Mouse (Mus musculus) urinary bladder, postnatal 4 days (tissue): ENCODE measurements around the gene Ugp2.
"Not testable (repeated sequence)": the region's sequence is repeated elsewhere in the genome, so short reads cannot be mapped to it uniquely, and the experiment has no call there.

Experiments used
- DNase-seq, 2 experiments: peaks; one replicate each; pipeline ENCODE4 v3.0.0; 2021 to 2022; ENCODE audit warnings: low spot score in 2 of 2

Ugp2 gene

DNA sequence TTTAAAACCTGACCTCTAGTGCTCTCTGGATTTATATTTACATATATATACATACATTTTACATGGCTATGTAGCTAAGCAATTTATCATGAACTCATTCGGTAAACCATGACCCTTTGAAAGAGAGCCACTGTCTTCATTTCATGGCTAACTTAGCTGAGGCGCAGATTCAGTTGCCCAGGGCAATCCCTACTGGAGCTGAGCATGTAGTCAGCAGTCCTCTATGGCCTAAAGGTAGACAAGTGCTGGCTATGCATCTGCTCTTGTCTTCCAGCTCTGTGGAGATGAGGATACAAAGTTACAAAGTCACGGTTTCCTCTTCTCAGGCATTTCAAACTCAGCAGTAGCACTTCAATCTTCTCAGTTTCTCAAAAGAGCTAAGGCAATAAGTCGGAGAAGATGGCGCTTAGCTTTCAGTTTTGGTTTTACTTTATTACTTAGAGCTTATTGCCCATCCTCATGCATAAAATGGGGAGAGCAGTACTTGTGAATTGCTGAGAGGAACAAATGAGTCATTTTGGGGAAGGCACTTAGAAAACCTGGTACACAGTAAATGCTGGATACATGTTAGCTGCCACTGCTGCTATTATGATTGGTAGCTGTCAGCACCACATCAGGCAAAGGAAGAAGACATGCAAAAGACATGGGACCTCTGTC is 38.2 kb downstream of the Ugp2 start:
- no peak for DNase-seq

DNA sequence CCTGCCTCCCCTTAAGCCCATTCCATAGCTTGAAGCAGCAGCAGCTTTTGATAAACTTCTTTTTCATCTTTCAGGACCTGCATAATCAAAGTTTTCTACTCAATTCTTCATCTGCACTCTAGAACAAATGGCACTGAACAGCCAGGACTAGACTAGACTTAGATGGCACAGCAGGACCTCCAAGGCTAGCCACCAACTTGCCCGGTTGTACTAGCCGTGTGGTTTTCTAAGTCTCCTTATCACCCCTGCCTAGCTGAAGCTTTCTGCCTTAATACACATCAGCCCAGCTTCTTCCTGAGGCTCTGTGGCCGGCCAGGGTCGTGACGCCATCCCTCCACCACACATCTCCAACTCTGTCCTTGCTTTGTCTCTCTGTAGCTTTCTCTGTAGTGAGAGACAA is 42.9 kb downstream of the Ugp2 start:
- no peak for DNase-seq

DNA sequence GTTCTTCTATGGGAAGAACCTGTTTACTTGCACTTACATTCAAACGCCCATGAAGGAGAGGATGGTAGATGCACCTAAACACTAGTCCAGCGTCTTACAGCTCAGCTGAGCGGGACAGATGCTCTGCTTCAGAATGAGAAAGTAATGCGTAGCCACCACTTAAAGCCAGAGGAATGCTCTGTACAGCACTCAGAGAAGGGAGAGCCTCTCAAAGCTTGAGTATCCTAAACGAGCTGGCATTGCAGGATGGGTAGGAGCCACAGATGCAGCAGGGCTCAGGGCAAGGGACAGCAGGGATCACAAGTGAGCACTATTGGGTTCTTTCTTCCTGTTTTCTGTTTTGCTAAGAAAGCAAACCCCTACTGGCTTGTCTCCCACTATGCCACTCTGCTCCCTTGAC is 43.5 kb downstream of the Ugp2 start:
- no peak for DNase-seq

GRCm38 (mm10) chr11:21326770-21327169 is 44.2 kb downstream of the Ugp2 start:
- no peak for DNase-seq

DNA sequence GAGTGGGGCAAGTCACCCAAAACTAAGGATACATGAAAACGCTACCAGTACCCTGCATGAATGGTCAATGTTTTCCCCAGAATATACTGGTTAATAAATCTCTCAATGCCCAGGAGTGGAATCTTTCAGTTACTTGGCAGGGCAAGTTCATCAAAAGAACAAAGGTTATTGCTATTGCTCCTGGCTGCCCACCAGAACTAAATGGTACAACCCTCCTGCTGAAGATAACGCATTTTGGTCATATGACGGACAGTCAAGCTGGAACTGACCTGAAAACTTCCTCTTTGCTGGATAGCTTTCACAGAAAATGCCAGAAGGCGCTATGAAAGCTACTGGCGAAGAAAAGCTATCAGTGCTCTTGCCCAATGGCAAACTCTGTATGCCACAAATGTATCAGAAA is 45.2 kb downstream of the Ugp2 start:
- DNase-seq: no peak

- DNase-seq: no peak
These were observed 48.7 kb downstream of the Ugp2 start for GRCm38 (mm10) chr11:21322349-21322748.

GRCm38 (mm10) chr11:21321577-21321976 is 49.4 kb downstream of the Ugp2 start:
- DNase-seq: no peak

DNA sequence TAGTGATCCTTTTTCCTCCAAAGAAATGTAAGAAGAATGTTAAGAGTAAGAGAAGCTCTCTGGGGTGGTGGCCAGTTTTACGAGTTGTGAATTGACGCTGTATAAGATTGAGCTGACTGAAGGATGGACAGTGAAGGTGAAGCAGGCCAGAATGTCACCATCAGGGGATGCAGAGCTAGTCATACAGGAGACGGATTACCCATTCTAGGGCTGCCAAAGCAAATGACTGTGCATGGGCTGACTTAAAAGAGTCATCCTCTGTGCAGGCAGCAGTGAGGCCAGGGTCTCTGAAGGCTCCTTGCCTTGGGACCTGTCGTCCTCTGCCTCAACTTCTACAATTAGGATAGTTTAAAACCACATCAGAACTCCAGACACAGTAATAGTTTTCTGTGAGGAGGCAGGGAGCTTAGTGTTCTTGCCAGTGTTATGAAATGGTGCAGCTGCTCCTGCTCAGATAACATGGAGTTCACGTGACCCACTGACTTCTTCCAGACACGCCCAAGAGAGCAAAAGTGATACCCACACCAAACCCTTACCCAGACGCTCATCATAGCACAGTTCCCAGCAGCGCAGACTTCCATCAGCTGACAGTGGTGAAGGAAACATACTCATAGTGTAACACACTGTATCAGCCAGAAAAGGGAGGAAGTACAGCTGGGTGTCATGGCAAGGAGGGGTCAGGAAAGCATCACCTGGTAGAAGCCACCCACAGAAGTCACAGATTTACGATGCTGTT is 56.9 kb downstream of the Ugp2 start:
- DNase-seq: no peak

- no peak for DNase-seq
These were observed 61.5 kb downstream of the Ugp2 start for GRCm38 (mm10) chr11:21309516-21309915.

- no peak for DNase-seq
These were observed 62.9 kb downstream of the Ugp2 start for GRCm38 (mm10) chr11:21308119-21308518.

DNA sequence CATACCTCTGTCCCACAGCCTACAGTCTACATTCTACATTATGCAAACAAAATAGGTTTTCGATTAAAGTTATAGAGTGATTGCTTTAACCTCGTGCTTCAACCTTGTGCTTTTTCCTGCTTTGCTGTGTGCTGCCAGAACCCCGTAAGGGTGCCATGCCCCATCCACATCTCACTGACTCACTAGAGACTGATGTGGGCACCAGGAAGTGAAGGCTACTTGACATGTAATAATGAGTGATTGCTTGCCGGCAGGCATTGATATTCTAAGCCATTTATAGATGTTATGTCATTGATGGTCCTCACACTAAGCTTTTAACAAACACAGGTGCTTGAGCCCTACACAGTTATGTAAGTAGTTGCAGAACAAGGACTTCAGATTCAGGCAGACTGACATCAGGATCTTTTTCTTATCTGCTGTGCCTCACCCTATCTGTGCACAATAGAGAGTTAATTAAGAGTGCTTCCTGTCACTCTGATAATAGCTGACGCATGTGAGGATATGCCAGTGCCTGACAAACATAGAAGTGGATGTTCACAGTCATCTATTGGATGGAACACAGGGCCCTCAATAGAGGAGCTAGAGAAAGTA is 63.8 kb downstream of the Ugp2 start:
- DNase-seq: no peak

DNA sequence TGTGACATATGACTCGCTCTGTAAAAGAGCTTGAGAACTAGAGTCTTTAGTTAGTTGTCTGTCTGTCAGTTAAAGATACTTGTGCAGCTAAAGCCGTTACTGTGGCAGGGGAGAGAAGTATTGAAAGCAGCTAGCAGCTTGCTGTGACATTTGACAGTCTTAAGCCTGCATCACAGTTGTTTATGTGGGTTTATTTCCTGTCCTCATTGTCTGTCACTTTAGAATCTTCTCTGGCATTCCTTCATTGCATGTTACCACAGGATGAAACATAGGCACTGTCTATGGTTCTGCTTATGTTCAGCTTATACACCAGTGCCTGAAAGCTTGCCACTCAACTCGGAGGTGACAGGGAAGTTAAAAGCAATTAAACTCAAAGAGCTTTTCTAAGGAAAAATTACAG is 67.4 kb downstream of the Ugp2 start:
- DNase-seq: no peak

GRCm38 (mm10) chr11:21295486-21295885 is 75.5 kb downstream of the Ugp2 start:
- DNase-seq: no peak

- DNase-seq: not testable (repeated sequence)
These were observed 82.8 kb downstream of the Ugp2 start for GRCm38 (mm10) chr11:21288153-21288552.

- DNase-seq: no peak
These were observed 84.6 kb downstream of the Ugp2 start for GRCm38 (mm10) chr11:21286391-21286790.

GRCm38 (mm10) chr11:21276151-21276550 is 94.8 kb downstream of the Ugp2 start:
- no peak for DNase-seq
